Mouse (Mus musculus): ENCODE measurements around the gene Adgre5. TPM values are rescaled to one million over a fixed set of nuclear protein-coding genes. Genes with fewer than 3 reads are reported as not detected.

The Adgre5 gene
- total and polyA plus RNA-seq, 3 experiments, result 0.54 to 23.6 (median 3.7) TPM

GRCm38 (mm10) chr8:83695351-83696106 lies 45.6 kb downstream of the Adgre5 start (continued):
- TF ChIP-seq TBP (conservative IDR thresholded peaks at IDR 0.05; ENCODE audit: low read depth, low read length) (no peak), KAT2A (IDR thresholded peaks at IDR 0.05; ENCODE audit: insufficient replicate concordance, low read length) (no peak), MAFK (IDR thresholded peaks at IDR 0.05; ENCODE audit: insufficient replicate concordance, low read length) (no peak), ELF1 (IDR thresholded peaks at IDR 0.05; ENCODE audit: low read depth, low read length) (peak; percentile 81), TCF12 (IDR thresholded peaks at IDR 0.05; ENCODE audit: low read depth, low read length) (peak; percentile 33; the same call in 1 of the 2 replicates), BHLHE40 (IDR thresholded peaks at IDR 0.05; ENCODE audit: low read depth, low read length) (peak; percentile 67), GABPA (IDR thresholded peaks at IDR 0.05; ENCODE audit: insufficient replicate concordance, low read depth, low read length) (no peak), JUN (IDR thresholded peaks at IDR 0.05; ENCODE audit: insufficient read depth, low read depth, low read length) (no peak), NELFE (IDR thresholded peaks at IDR 0.05; ENCODE audit: low read depth, low read length) (no peak)

DNA sequence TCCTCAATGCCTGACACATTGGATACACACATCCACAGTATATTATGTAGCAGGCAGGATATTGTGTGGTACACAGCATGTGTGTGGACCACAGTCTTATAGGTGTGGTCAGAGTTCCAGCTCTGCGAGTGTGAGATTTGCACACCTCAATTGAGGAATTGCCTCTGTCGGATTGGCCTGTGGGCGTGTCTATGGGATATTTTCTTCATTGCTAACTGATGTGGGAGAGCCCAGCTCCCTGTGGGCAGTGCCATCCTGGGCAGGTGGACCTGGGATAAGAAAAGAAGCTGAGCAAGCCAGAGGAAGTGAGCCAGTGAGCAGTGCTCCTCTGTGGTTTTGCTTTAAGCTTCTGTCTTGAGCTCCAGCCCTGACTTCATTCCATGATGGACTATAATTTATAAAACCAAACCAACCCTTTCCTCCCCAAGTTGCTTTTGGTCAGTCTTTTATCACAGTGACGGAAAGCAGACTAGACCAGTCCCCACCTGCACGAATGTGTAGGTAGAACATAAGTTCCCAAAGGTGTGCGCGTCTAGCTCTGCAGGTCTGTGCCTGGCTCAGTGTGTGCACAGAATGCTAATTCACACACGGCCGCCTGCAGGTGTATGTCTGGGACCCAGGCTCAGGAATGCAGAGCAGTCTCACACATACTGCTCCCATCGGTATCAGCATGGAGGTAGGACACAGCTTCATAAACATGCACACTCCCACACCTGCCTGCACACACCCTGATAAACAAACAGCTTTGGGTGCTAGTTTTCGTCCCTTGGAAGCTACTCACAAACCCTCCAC lies 46.6 kb downstream of the Adgre5 start:
- Histone ChIP-seq H3K36me3 (replicated peaks in 1 of 2; ENCODE audit: control insufficient read depth in 1 of 2, insufficient read depth in 1 of 2, low read length in 1 of 2) (peaks cover 26 to 63% of the 10 kb centered on the region in 2 experiments), H3K79me2 (replicated peaks; ENCODE audit: control insufficient read depth, extremely low read depth, insufficient read depth, poor library complexity, severe bottlenecking) (peaks cover 30% of the 10 kb centered on the region), H3K27ac (ENCODE audit: insufficient read depth, low read depth) (0 out of 2 replicates have a peak overlapping the region, but pooled peaks have one; percentile 18), H3K9ac (ENCODE audit: insufficient read depth, low read depth) (no peak overlapping the region), H3K4me2 (ENCODE audit: insufficient read depth, low read depth, poor library complexity, severe bottlenecking) (no peak overlapping the region), H3K9me3 (replicated peaks; ENCODE audit: low read length) (no peaks in the 10 kb centered on the region), H3K4me1 (ENCODE audit: control insufficient read depth in 1 of 2, insufficient read depth in 2 of 2) (peaks cover 27 to 53% of the 10 kb centered on the region in 2 experiments), H3K4me3 (replicated peaks in 1 of 3; ENCODE audit: low read depth in 2 of 3, low read length in 2 of 3, poor library complexity in 1 of 3) (no peak overlapping the region), H3K27me3 (replicated peaks) (no peaks in the 10 kb centered on the region)
- dilution Hi-C loops (cut with MboI; ENCODE audit: extremely low pct_ligation_motif_present, extremely low pct_unique_long_range_greater_than_20kb, low sequenced_read_pairs), result no loop called here
- DNase-seq (ENCODE audit: extremely low read depth), result no peak
- in situ Hi-C loops (cut with MboI; ENCODE audit: low pct_ligation_motif_present, low pct_unique_long_range_greater_than_20kb, low sequenced_read_pairs), result no loop called here
- TF ChIP-seq SMC3 (IDR thresholded peaks at IDR 0.05; ENCODE audit: low read depth, low read length) (no peak), E2F4 (IDR thresholded peaks at IDR 0.05; ENCODE audit: insufficient replicate concordance, low read depth, low read length) (no peak), JUND (conservative IDR thresholded peaks at IDR 0.05; ENCODE audit: low read depth, low read length) (no peak), SIN3A (IDR thresholded peaks at IDR 0.05; ENCODE audit: low read length) (no peak), TBP (conservative IDR thresholded peaks at IDR 0.05; ENCODE audit: low read depth, low read length) (no peak), RAD21 (IDR thresholded peaks at IDR 0.05; ENCODE audit: low read depth, low read length) (no peak), EP300 (IDR thresholded peaks at IDR 0.05; ENCODE audit: low read length) (no peak), CTCF (conservative IDR thresholded peaks at IDR 0.05 in 1 of 2, IDR thresholded peaks at IDR 0.05 in 1 of 2; ENCODE audit: low read depth in 2 of 2, low read length in 2 of 2) (no peak), MEF2A (IDR thresholded peaks at IDR 0.05; ENCODE audit: borderline replicate concordance, low read depth, low read length) (no peak), MAX (IDR thresholded peaks at IDR 0.05; ENCODE audit: low read length) (no peak), ZKSCAN1 (IDR thresholded peaks at IDR 0.05; ENCODE audit: borderline replicate concordance, low read depth, low read length) (no peak), MXI1 (IDR thresholded peaks at IDR 0.05; ENCODE audit: low read depth, low read length) (no peak), KAT2A (IDR thresholded peaks at IDR 0.05; ENCODE audit: insufficient replicate concordance, low read length) (no peak), USF2 (conservative IDR thresholded peaks at IDR 0.05; ENCODE audit: low read depth, low read length) (no peak)
